Mouse (Mus musculus) liver, postnatal 0 days (tissue): ENCODE data around the gene Snx13. TPM values are rescaled to one million over a fixed set of nuclear protein-coding genes. Genes with fewer than 3 reads are reported as not detected.

Experiments
- ATAC-seq: fragments of 200-750 bp; cut with Nextera tagmentation; 2 replicates; pipeline ENCODE4 v1.8.0; 2017; ENCODE audit warnings: mild to moderate bottlenecking, moderate library complexity
- DNase-seq: peaks from one replicate; pipeline ENCODE4 v3.0.0-alpha.2; 2016
- H3K27ac ChIP-seq: fragments of 300-500 bp; sonication (generic); 2 replicates; pipeline ENCODE4 v1.5.1; 2014; ENCODE audit warnings: antibody characterized with exemption, moderate library complexity, mild to moderate bottlenecking, low read depth
- H3K27me3 ChIP-seq: fragments of 300-500 bp; sonication (generic); 2 replicates; pipeline ENCODE4 v1.6.1; 2014; ENCODE audit warnings: low read length, control low read depth, mixed read lengths; ENCODE audit not compliant: insufficient read depth
- H3K36me3 ChIP-seq: fragments of 300-500 bp; sonication (generic); replicated peaks from 2 replicates; pipeline ENCODE4 v1.6.1; 2014; ENCODE audit warnings: mild to moderate bottlenecking, control low read depth, low read length, moderate library complexity, mixed read lengths; ENCODE audit not compliant: insufficient read depth
- H3K4me1 ChIP-seq: fragments of 300-500 bp; sonication (generic); 2 replicates; pipeline ENCODE4 v1.6.1; 2014; ENCODE audit warnings: antibody characterized with exemption, mild to moderate bottlenecking, control low read depth; ENCODE audit not compliant: insufficient read depth
- H3K4me2 ChIP-seq: fragments of 300-500 bp; sonication (generic); 2 replicates; pipeline ENCODE4 v1.6.1; 2014; ENCODE audit warnings: low read depth, mild to moderate bottlenecking, low read length, moderate library complexity, mixed read lengths
- H3K4me3 ChIP-seq: fragments of 300-500 bp; sonication (generic); 2 replicates; pipeline ENCODE4 v1.5.1; 2014; ENCODE audit warnings: low read depth, low read length
- H3K9ac ChIP-seq: fragments of 300-500 bp; sonication (generic); replicated peaks from 2 replicates; pipeline ENCODE4 v1.6.1; 2014; ENCODE audit warnings: mild to moderate bottlenecking, moderate library complexity
- H3K9me3 ChIP-seq: fragments of 300-500 bp; sonication (generic); 2 replicates; pipeline ENCODE4 v1.6.1; 2016; ENCODE audit warnings: mild to moderate bottlenecking, control low read depth, low read length, mixed read lengths
- CTCF ChIP-seq: sonication (generic); IDR thresholded peaks from 2 replicates; pipeline ENCODE4 v1.5.1; 2016; ENCODE audit warnings: antibody characterized with exemption, low read depth
- EP300 ChIP-seq: IDR thresholded peaks from 2 replicates; pipeline ENCODE4 v1.6.1; 2016; ENCODE audit warnings: antibody characterized with exemption, low read depth, mild to moderate bottlenecking
- WGBS: fragments of 180-500 bp; shearing (Covaris S2); extraction: QIAGEN DNeasy Blood & Tissue Kit; methylation state at CpG from one replicate; pipeline ENCODE4 v1.1.7; 2014; ENCODE audit not compliant: insufficient replicate concordance; 5-methylcytosine and 5-hydroxymethylcytosine counted together
- polyA plus RNA-seq: library from polyadenylated mRNA; unstranded; fragments of >200 nt; fragmentation: Nextera tagmentation; extraction: Ambion mirVana; gene quantifications from 2 replicates; pipeline ENCODE4 v1.2.1, GENCODE M21; 2015

Gene Snx13
- polyA plus RNA-seq, 1 experiment from 2014 or later = 10.6 TPM

- ATAC-seq = no peak
Measured at GRCm38 (mm10) chr12:35072178-35072577, 25.2 kb downstream of the Snx13 start.

GRCm38 (mm10) chr12:35075993-35076392, 29.0 kb downstream of the Snx13 start:
- DNase-seq (no peak), ATAC-seq (no peak)
- H3K9me3 ChIP-seq = no peaks in the 10 kb centered on the region
- no peak overlapping the region for H3K4me3 ChIP-seq
- no peaks in the 10 kb centered on the region for H3K27me3 ChIP-seq
- H3K9ac ChIP-seq = no peak overlapping the region
- no peak overlapping the region for H3K4me2 ChIP-seq
- TF ChIP-seq CTCF (no peak), EP300 (no peak)
- no peaks in the 10 kb centered on the region; the same call in 1 of the 2 replicates for H3K4me1 ChIP-seq
- WGBS = 66% methylated on average over 3 of the region's 3 CpGs
- H3K27ac ChIP-seq = no peak overlapping the region
- no peaks in the 10 kb centered on the region for H3K36me3 ChIP-seq

More at GRCm38 (mm10) chr12:35072178-35072577, 25.2 kb downstream of the Snx13 start:
- no peak overlapping the region for H3K9ac ChIP-seq
- TF ChIP-seq EP300 = no peak
- H3K4me1 ChIP-seq = peaks cover under 1% of the 10 kb centered on the region; the same call in 1 of the 2 replicates
- no peak overlapping the region for H3K4me2 ChIP-seq
- no peaks in the 10 kb centered on the region for H3K36me3 ChIP-seq
- no peaks in the 10 kb centered on the region for H3K9me3 ChIP-seq
- H3K27ac ChIP-seq = no peak overlapping the region
- no peak for DNase-seq
- no peaks in the 10 kb centered on the region for H3K27me3 ChIP-seq
- H3K4me3 ChIP-seq = no peak overlapping the region

DNA sequence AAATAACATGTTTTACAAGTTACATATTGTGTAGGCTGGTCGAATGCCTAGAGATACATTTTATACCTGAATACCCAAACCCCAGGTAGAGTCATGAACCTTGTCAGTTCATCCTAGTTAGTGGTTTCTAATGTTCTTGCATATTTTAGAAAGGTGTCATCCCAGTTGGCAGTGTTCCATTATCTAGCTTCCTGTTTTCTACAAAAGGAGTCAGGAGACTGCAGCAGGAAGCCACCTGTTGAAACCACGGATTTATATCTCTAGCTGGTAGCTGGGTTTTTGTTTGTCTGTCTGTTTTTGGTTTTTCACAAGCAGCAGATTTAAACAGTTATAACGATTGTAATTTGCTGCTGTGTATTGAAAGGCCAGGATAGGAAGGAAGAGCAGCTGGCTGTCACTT, 76.6 kb downstream of the Snx13 start:
- Histone ChIP-seq H3K4me2 (no peak overlapping the region), H3K27ac (no peak overlapping the region), H3K36me3 (peaks cover 28% of the 10 kb centered on the region), H3K9ac (no peak overlapping the region), H3K4me3 (no peak overlapping the region), H3K9me3 (no peaks in the 10 kb centered on the region), H3K4me1 (no peaks in the 10 kb centered on the region), H3K27me3 (no peaks in the 10 kb centered on the region)
- ATAC-seq = no peak
- no peak for TF ChIP-seq CTCF
- WGBS = 37% methylated on average over 3 of the region's 3 CpGs
- no peak for DNase-seq

GRCm38 (mm10) chr12:35153186-35153585, 106.2 kb downstream of the Snx13 start:
- Histone ChIP-seq H3K9ac (no peak overlapping the region), H3K36me3 (0 out of 2 replicates have a peak, but pooled peaks cover under 1% of the 10 kb centered on the region), H3K4me2 (no peak overlapping the region), H3K27ac (no peak overlapping the region), H3K4me1 (no peaks in the 10 kb centered on the region), H3K9me3 (no peaks in the 10 kb centered on the region), H3K27me3 (no peaks in the 10 kb centered on the region), H3K4me3 (no peak overlapping the region)
- 80% methylated on average over 4 of the region's 4 CpGs for WGBS
- TF ChIP-seq CTCF = no peak
- TF ChIP-seq EP300 = no peak
- ATAC-seq (no peak), DNase-seq (no peak)

DNA sequence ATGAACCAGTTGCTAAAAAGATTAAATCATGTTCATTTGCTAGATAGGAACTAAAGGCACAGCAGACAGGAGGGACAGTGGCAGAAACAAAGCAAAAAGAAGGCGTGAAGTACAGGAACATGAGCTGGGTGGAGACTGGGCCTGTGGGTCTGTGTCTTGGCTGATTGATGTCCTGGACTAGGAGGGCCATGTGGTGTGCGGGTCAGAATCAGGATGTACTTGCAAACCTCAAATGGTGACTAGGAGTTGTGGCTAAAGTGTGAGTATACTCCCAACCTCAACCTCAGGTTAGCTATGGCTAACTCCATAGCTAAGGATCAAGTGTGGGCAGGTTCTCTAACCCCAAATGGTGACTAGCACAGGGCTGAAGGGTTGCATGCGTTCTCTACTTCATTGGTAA, 107.2 kb downstream of the Snx13 start:
- Histone ChIP-seq H3K27me3 (no peaks in the 10 kb centered on the region), H3K36me3 (no peaks in the 10 kb centered on the region), H3K9me3 (no peaks in the 10 kb centered on the region), H3K9ac (no peak overlapping the region), H3K4me3 (no peak overlapping the region), H3K4me2 (no peak overlapping the region), H3K27ac (no peak overlapping the region), H3K4me1 (no peaks in the 10 kb centered on the region)
- TF ChIP-seq CTCF (no peak), EP300 (no peak)
- DNase-seq = no peak
- 56% methylated on average over 3 of the region's 3 CpGs for WGBS
- no peak for ATAC-seq

- H3K27ac ChIP-seq = no peak overlapping the region
- no peaks in the 10 kb centered on the region for H3K9me3 ChIP-seq
- no peak for DNase-seq
- H3K4me1 ChIP-seq = no peaks in the 10 kb centered on the region
- no peaks in the 10 kb centered on the region for H3K36me3 ChIP-seq
- H3K9ac ChIP-seq = no peak overlapping the region
- TF ChIP-seq CTCF = no peak
- no peak for TF ChIP-seq EP300
- no peak overlapping the region for H3K4me2 ChIP-seq
- WGBS = 60% methylated on average over 4 of the region's 4 CpGs
- no peak overlapping the region for H3K4me3 ChIP-seq
- no peak for ATAC-seq
- no peaks in the 10 kb centered on the region for H3K27me3 ChIP-seq
Measured at GRCm38 (mm10) chr12:35157237-35157636, 110.3 kb downstream of the Snx13 start.

DNA sequence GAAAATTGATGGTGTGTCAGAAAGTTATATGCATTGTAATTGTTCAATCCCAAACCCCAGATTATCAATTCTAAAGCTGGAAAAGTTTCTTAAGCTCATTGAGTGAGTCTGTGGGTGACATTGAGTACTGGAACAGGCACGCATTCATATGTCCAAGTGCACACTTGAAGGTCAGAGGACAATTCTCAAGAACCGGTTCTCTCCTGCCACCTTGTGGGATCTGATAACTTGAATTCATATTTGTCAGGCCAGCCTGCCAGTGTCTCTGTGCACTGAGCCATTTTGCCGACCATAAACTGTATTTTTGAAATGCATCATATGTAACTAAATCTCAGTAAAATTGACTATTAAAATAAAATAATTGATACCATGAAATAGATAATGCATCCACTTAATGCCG, 114.7 kb downstream of the Snx13 start:
- Histone ChIP-seq H3K4me2 (no peak overlapping the region), H3K4me1 (no peaks in the 10 kb centered on the region), H3K9me3 (no peaks in the 10 kb centered on the region), H3K9ac (no peak overlapping the region), H3K4me3 (no peak overlapping the region), H3K27me3 (no peaks in the 10 kb centered on the region), H3K36me3 (no peaks in the 10 kb centered on the region), H3K27ac (no peak overlapping the region)
- TF ChIP-seq EP300 = no peak
- TF ChIP-seq CTCF = peak; percentile 35; the same call in 1 of the 2 replicates
- 68% methylated on average over 4 of the region's 4 CpGs for WGBS
- DNase-seq (no peak), ATAC-seq (no peak)
